Mouse (Mus musculus): ENCODE measurements at regions not wholly inside any gene's neighbourhood (a gene's known extent, or its start where the extent isn't known, plus 50 kb on each side); places are given as distances from the start of the nearest gene placed in this dataset.
A peak's percentile ranks its signal among the peaks of the same experiment; 100 is the strongest.

DNA sequence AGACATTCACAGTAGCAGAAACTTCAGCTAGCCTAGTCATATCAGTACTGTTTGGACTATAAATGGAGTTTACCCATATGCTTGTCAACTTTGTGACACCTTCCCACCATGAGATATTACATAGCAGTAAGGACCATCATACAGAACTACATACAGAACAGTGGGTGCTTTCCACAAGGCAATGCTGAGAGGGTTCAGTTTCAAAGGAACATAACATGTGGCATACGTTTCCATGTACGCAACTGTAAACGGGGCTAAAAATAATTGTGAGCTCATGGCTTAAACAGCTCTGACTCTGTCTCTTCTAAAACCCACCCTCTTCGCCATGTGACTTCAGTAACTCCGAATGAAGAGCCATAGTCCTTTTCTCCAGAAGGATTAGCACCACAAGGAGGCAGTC, 109.0 kb upstream of the Rasgrp1 start:
- no peak for DNase-seq

GRCm38 (mm10) chr2:117455021-117455739, 112.4 kb upstream of the Rasgrp1 start:
- peak; percentile 40 for DNase-seq

- DNase-seq: peak; percentile 52
Measured at GRCm38 (mm10) chr2:117455740-117456455, 113.1 kb upstream of the Rasgrp1 start.

GRCm38 (mm10) chr2:117456456-117457020, 113.7 kb upstream of the Rasgrp1 start:
- DNase-seq: peak; percentile 23

DNA sequence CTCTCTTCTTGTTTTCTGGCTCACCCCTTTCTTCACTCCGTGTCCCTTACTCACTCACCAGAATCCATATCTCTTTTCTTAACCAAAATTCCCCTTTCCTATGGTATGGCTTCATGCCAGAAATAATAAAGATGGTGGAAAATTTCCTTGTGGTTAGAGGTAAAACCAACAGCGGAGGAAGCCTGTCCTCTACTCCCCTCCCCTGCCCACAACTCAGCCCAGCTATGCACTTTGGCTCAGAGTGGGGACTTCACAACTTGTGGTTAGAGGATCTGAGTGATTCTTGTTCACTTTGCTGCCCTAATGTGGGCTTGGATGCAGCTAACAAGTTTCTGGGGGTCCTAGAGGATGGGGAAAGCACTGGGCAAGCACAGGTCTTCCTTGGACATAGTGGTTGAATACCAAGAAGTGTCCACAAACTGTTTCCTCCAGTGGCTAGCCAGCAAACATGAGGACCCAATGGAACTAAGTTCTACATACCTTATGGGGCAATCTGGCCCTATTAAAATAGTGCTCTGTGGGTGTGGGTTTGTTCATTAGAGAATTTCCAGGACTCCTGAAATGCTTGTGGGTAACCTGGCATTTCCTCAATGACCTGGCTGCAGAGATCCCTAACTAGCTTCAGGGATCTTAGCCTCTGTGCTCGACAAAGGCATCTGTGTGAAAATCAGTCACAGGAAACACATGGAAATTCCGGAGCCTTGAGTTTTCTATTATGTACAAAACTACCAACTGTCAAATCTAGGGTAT, 118.9 kb upstream of the Rasgrp1 start:
- DNase-seq: no peak

DNA sequence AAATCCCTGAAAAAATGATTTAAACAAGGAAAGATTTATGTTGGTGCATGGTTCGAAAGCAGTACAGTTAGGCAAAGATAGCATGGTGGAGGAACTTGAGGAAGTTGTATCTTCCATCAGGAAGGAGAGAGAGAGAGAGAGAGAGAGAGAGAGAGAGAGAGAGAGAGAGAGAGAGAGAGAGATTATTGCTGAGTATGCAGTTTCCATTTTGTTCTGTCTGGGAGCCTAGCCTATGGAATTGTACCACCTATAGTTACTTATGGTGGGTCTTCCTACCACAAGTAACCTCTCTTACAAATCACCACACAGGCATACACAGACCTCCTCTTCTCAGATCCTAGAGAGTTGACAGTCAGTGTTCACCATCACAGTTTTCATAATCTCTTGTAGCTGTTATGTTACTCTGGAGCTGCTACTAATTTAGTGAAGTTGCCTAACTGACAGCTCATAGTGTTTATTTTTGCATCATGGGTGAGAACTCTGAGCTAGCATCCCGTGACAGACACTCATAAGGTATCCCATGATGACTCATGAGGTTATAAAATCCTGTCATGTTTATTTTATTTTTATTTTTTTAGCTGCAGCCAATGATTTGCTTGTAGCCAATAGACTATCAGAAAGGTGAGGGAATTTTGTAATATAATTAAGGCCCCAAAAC, 132.2 kb upstream of the Rasgrp1 start:
- no peak for DNase-seq

- DNase-seq: peak; percentile 25
Measured at GRCm38 (mm10) chr2:117475561-117475960, 132.8 kb upstream of the Rasgrp1 start.

GRCm38 (mm10) chr2:117477503-117477902, 134.7 kb upstream of the Rasgrp1 start:
- peak; percentile 11 for DNase-seq

GRCm38 (mm10) chr2:117479244-117480009, 136.6 kb upstream of the Rasgrp1 start:
- peak; percentile 61 for DNase-seq

GRCm38 (mm10) chr2:117486447-117486846, 143.6 kb upstream of the Rasgrp1 start:
- DNase-seq: no peak

DNA sequence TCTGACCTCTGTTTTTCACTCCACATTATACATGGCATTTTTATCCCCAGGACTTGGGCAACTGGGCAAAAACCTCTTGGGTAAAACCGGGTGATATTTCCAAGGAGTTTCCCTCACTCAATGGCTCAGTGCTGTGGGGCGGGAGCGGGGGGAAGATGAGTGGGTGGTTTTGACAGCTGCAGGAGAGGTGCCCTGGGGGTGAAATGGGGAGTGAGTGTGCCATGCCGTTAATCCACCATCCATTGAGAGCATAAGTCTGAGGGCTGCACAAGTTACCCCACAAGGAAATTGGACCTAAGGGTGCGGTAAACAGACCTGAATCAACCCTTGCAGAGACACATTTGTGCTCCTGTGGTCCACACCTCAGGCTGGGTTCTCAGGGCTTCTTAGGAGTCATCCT, 155.8 kb upstream of the Rasgrp1 start:
- DNase-seq: no peak

DNA sequence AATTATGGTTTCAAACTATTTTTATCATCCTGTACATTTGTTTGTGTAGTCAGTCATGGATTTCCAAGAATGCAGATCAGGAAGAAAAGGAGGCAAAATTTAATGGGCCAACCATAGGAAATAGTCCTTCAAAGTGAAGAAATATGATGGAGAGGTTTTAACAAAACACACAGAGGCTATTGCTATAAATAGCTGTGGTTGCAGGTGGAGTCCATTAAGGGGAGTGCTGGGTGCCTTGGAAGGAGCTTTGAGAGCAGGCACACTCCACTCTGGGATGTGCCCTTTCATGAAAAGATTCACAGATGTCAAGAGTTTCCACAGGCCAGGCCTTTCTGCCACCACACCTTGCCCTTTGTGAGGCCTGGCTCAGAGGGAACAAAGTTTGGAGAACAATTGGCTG, 159.8 kb upstream of the Rasgrp1 start:
- DNase-seq: no peak

GRCm38 (mm10) chr2:117511737-117512136, 168.9 kb upstream of the Rasgrp1 start:
- DNase-seq: no peak

GRCm38 (mm10) chr2:117512551-117512950, 169.8 kb upstream of the Rasgrp1 start:
- DNase-seq: no peak

- DNase-seq: no peak
Measured at GRCm38 (mm10) chr2:117524437-117524836, 181.6 kb upstream of the Rasgrp1 start.

GRCm38 (mm10) chr2:117538865-117539264, 196.1 kb upstream of the Rasgrp1 start:
- DNase-seq: no peak

- DNase-seq: no peak
Measured at GRCm38 (mm10) chr2:117539285-117539684, 196.5 kb upstream of the Rasgrp1 start.

DNA sequence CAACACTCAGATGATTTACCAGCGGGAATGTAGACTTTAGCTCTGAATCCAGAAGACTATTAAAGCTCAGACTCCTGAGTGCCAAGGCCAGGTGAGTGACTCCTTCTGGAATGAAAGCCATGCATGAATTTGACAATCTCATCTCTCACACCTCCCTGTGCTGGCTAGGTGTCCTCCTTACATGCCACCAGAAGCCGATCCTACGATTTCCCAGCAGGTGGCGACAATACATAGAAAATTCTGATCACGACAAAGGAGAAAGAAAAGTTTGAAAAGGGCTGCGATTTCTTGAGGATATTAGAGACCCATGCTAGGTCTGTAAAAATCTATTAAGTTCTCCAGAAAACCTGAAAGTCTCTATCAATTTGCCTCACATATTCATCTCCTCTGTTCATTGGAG, 198.7 kb upstream of the Rasgrp1 start:
- peak; percentile 69 for DNase-seq

DNA sequence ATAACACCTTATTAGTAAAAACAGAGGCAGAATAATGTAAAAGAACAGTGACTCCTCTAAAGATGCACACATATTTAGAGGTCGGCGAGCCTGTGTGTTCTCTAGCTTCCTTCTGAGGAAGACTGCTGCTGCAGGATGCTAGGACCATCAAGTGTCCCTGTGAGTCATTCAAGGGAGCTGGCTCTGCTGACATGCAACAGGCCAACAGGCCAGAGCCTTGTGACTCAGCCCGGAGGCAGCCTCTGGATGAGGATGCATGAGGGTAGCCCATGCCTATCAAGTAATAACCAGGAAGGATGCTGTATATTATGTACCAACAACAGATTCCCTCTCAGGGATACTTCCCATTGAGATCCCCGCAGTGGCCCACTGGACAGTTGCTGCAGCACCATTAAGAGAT, 199.5 kb upstream of the Rasgrp1 start:
- no peak for DNase-seq

DNA sequence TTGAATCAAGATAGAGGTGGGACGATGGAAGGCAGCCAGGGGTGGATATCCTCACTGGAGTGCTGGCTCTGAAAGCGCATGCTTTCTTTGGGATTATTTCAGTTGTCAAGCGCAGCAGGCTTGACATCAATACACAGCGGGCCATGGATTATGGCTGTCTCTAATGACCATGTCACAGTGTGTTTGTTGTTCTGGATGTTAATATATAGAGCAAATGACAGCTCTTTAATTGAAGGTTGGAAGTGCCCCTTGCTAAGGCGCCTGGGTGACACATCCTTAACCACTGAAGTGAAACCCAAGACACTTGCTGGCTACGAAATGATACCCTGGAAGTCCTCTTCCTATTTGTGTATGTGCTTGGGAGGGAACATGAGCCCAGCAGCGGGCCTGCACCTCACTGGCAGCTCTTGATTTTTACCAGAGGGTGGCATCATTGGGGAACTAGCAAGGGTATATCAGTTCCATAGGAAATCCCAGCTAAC, 200.5 kb upstream of the Rasgrp1 start:
- no peak for DNase-seq

DNA sequence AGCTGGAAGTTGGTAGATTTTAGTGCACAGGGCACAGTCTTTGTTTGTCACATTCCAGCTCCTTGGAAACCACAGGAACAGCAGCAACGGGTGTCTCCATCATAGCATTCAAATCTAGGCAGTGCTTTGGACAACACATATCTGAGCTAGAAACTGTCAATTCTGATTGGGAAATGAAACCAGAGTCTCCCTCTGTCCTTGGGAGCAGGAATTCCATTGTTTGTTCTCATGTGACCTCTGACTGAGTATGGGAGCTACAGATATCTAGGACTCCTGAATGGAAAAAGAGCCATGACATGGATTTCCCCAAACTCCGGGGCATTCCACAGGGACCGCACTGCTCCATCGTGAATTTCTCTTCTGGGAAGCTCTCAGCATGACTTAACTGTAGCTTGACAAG, 205.5 kb upstream of the Rasgrp1 start:
- no peak for DNase-seq

- no peak for DNase-seq
Measured at GRCm38 (mm10) chr2:117556301-117556700, 213.5 kb upstream of the Rasgrp1 start.

Measured in retina, postnatal 1 day (tissue).